Mouse (Mus musculus) CH12.LX (cell line): ENCODE measurements around the gene Ugt3a1.

Experiments used
- CTCF ChIP-seq, 2 experiments: IDR thresholded peaks in 1 of 2; conservative IDR thresholded peaks in 1 of 2; 2 replicates each; pipeline ENCODE4 v1.5.1; 2011 to 2012; ENCODE audit warnings: low read depth in 2 of 2, low read length in 2 of 2, improper control_type of control experiment in 1 of 2, inconsistent platforms in 1 of 2, mild to moderate bottlenecking in 1 of 2, moderate library complexity in 1 of 2
- E2F4 ChIP-seq: IDR thresholded peaks from 2 replicates; pipeline ENCODE4 v1.6.1; 2011; ENCODE audit warnings: low read depth, low read length, improper control_type of control experiment; ENCODE audit not compliant: insufficient replicate concordance
- ETS1 ChIP-seq: conservative IDR thresholded peaks from 2 replicates; pipeline ENCODE4 v1.6.1; 2012; ENCODE audit warnings: low read depth, mild to moderate bottlenecking, inconsistent platforms, low read length, improper control_type of control experiment, moderate library complexity
- GABPA ChIP-seq: IDR thresholded peaks from 2 replicates; pipeline ENCODE4 v1.6.1; 2012; ENCODE audit warnings: low read depth, low read length, improper control_type of control experiment, inconsistent platforms; ENCODE audit not compliant: insufficient replicate concordance
- MAX ChIP-seq: IDR thresholded peaks from 2 replicates; pipeline ENCODE4 v1.6.1; 2011; ENCODE audit warnings: low read length, improper control_type of control experiment
- MEF2A ChIP-seq: IDR thresholded peaks from 2 replicates; pipeline ENCODE4 v1.6.1; 2014; ENCODE audit warnings: low read depth, mild to moderate bottlenecking, inconsistent platforms, low read length, improper control_type of control experiment, borderline replicate concordance
- PAX5 ChIP-seq: IDR thresholded peaks from 2 replicates; pipeline ENCODE4 v1.6.1; 2012; ENCODE audit warnings: low read length, inconsistent platforms, mixed read lengths
- POLR2A ChIP-seq: IDR thresholded peaks from 2 replicates; pipeline ENCODE4 v1.6.1; 2011; ENCODE audit warnings: low read depth, mild to moderate bottlenecking, improper control_type of control experiment, low read length
- SIN3A ChIP-seq: IDR thresholded peaks from 2 replicates; pipeline ENCODE4 v1.6.1; 2012; ENCODE audit warnings: low read length, improper control_type of control experiment, inconsistent platforms
- SMC3 ChIP-seq: IDR thresholded peaks from 2 replicates; pipeline ENCODE4 v1.6.1; 2011; ENCODE audit warnings: low read depth, low read length, improper control_type of control experiment
- TBP ChIP-seq: conservative IDR thresholded peaks from 2 replicates; pipeline ENCODE4 v1.6.1; 2011; ENCODE audit warnings: low read depth, low read length, improper control_type of control experiment
- USF1 ChIP-seq: IDR thresholded peaks from 2 replicates; pipeline ENCODE4 v1.6.1; 2014; ENCODE audit warnings: low read depth, mild to moderate bottlenecking, inconsistent platforms, low read length, improper control_type of control experiment
- ZMIZ1 ChIP-seq: IDR thresholded peaks from 2 replicates; pipeline ENCODE4 v1.6.1; 2012; ENCODE audit warnings: low read depth, mild to moderate bottlenecking, inconsistent platforms, low read length, improper control_type of control experiment
- ZNF384 ChIP-seq: IDR thresholded peaks from 2 replicates; pipeline ENCODE4 v1.6.1; 2012; ENCODE audit warnings: low read depth, low read length, improper control_type of control experiment, inconsistent platforms

GRCm38 (mm10) chr15:9271876-9272275, 4.8 kb upstream of the Ugt3a1 start:
- TF ChIP-seq CTCF (conservative IDR thresholded peaks at IDR 0.05 in 1 of 2, IDR thresholded peaks at IDR 0.05 in 1 of 2; ENCODE audit: low read depth in 2 of 2, low read length in 2 of 2), result no peak
- TF ChIP-seq POLR2A, result no peak
- TF ChIP-seq ETS1, result no peak
- no peak for TF ChIP-seq GABPA
- TF ChIP-seq SIN3A, result no peak
- no peak for TF ChIP-seq SMC3
- no peak for TF ChIP-seq PAX5
- no peak for TF ChIP-seq ZNF384
- TF ChIP-seq USF1, result no peak
- TF ChIP-seq ZMIZ1, result no peak
- TF ChIP-seq TBP, result no peak
- TF ChIP-seq MAX, result no peak
- no peak for TF ChIP-seq MEF2A
- no peak for TF ChIP-seq E2F4
